Mouse (Mus musculus): Measurements from ENCODE around the gene Mapkapk3.

The Mapkapk3 gene

GRCm38 (mm10) chr9:107296501-107296965, 6.9 kb upstream of the Mapkapk3 start:
- in situ Hi-C loops (cut with MboI, MseI) = loop anchor here (5.0 to 25.0 kb wide), 2 partner anchors 36 to 1134 kb away; partner anchors contain the start of genes Glyctk and Wdr82

DNA sequence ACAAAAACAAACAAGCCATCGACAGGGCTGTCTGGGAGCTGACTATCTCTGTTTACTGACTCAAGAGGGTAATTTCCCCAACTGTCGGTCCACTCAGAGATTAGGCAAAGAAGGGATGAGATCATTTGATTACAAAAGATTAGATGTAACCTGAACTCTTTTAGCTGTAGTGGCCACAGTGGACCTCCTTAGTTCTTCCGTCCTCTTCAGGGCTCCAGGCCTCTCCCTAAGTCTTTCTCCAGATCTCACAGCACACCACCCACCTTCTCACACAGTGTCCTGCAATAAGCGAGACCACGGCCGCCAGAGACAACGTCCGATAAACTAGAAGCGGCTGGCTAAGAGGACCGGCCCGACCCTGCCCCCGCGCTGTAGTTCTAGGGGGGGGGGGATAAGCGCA, 6.4 kb upstream of the Mapkapk3 start:
- in situ Hi-C loops (cut with MboI, MseI) = loop anchor here (5.0 to 25.0 kb wide), 2 partner anchors 36 to 1134 kb away; partner anchors contain the start of genes Glyctk and Wdr82

- in situ Hi-C loops (cut with MboI, MseI) = loop anchor here (5.0 to 25.0 kb wide), 2 partner anchors 36 to 1134 kb away; partner anchors contain the start of genes Glyctk and Wdr82
Measured at GRCm38 (mm10) chr9:107296016-107296040, 6.2 kb upstream of the Mapkapk3 start, which contains the start of gene Cish. Cish (plus strand) TSS chr9:107296026.

GRCm38 (mm10) chr9:107295616-107296015, 5.9 kb upstream of the Mapkapk3 start:
- in situ Hi-C loops (cut with MboI, MseI) = loop anchor here (5.0 to 25.0 kb wide), 2 partner anchors 37 to 1133 kb away; partner anchors contain the start of genes Glyctk and Wdr82

DNA sequence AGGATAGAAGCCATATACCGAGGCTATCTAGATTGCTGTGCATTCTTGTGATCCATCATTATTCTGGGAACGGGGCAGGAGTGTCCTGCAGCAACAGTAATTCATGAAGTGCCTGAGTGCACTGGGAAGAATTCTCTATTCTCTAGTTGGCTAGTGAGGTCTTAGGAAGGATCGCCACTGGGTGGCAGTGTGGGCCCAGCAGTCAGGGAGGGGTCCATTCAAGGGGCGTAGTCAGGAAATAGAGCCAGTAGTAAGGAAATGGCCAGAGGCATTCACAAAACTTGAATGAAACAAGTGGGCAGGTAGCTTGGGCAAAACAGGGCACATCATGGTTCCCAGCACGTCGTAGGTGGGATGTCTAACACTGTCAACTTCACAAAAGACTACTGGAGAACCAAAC, 4.6 kb upstream of the Mapkapk3 start:
- in situ Hi-C loops (cut with MboI, MseI) = loop anchor here (5.0 to 25.0 kb wide), 2 partner anchors 47 to 1132 kb away; partner anchors contain the start of genes Glyctk and Wdr82

- in situ Hi-C loops (cut with MboI, MseI) = loop anchor here (5.0 to 25.0 kb wide), 2 partner anchors 44 to 1129 kb away; partner anchors contain the start of genes Glyctk and Wdr82
Measured at GRCm38 (mm10) chr9:107290897-107291296, 1.2 kb upstream of the Mapkapk3 start.

DNA sequence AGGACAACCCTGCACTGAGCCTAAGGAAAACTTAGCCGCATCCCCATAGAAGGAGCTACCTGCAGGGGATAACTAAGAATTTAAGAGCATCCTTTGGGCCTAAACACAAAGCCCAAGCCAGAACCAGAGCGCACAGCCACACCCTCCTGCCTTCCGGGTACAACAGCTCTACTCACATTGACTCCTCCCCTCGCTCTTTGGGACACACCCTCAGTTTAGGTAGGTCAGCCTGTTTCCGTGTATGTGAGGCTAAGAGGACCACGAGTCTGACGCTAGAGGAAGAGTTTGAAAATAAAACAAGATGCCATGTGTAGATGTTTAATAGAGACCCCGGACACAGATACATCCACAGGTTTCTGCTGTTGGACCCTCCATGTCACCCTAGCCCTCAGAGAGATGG, 966 bp downstream of the Mapkapk3 start:
- in situ Hi-C loops (cut with MboI, MseI) = loop anchor here (25.0 kb wide), 1 partner anchor 1126 kb away; the partner anchor contains the start of genes Glyctk and Wdr82

GRCm38 (mm10) chr9:107288105-107288650, 1.5 kb downstream of the Mapkapk3 start:
- in situ Hi-C loops (cut with MboI, MseI) = loop anchor here (25.0 kb wide), 1 partner anchor 1126 kb away; the partner anchor contains the start of genes Glyctk and Wdr82

DNA sequence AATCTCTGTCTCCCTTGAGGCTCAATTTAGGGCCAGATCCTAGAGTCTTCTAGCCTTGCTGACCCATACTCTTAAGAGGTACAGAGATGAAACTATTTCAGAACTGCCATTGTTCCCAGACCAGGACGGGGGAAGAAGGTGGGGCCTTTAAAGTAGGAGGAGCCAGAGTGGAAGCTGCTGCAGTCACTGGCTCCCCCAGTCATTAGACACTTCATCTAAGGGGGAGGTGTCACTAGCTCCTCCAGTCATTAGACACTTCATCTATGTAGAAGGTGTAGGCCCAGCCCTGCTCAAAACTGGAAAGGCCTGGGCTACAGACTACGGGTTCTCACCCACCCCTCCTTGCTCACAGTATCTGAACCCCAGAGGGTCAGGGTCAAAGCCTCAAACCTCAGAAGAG, 2.4 kb downstream of the Mapkapk3 start:
- in situ Hi-C loops (cut with MboI, MseI) = loop anchor here (25.0 kb wide), 1 partner anchor 1125 kb away; the partner anchor contains the start of genes Glyctk and Wdr82

DNA sequence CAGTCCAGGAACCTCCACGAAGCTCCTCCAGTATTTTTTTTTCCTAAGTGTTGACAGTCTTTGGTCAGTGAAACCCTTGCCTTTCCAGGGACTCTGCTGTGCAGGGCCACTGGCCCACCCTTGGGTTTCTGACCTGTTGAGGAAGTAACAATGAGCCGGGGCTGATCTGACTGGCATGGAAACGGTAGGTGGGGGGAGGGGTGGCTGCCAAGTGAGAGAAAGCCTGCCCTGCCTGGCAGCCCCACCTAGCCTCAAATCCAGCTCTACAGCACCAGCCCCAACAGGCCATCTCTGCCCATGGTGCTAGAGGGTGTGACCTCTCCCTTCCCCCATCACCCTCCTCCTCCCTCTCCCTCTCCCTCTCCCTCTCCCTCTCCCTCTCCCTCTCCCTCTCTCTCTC, 4.7 kb downstream of the Mapkapk3 start:
- in situ Hi-C loops (cut with MboI, MseI) = loop anchor here (25.0 kb wide), 1 partner anchor 1123 kb away; the partner anchor contains the start of genes Glyctk and Wdr82

GRCm38 (mm10) chr9:107282951-107283350, 6.7 kb downstream of the Mapkapk3 start:
- in situ Hi-C loops (cut with MboI, MseI) = loop anchor here (25.0 kb wide), 1 partner anchor 1121 kb away; the partner anchor contains the start of genes Glyctk and Wdr82

- in situ Hi-C loops (cut with MboI, MseI) = loop anchor here (25.0 kb wide), 1 partner anchor 1119 kb away; the partner anchor contains the start of genes Glyctk and Wdr82
Measured at GRCm38 (mm10) chr9:107281241-107281987, 8.3 kb downstream of the Mapkapk3 start.

GRCm38 (mm10) chr9:107280322-107281027, 9.2 kb downstream of the Mapkapk3 start:
- in situ Hi-C loops (cut with MboI, MseI) = loop anchor here (25.0 kb wide), 1 partner anchor 1118 kb away; the partner anchor contains the start of genes Glyctk and Wdr82

DNA sequence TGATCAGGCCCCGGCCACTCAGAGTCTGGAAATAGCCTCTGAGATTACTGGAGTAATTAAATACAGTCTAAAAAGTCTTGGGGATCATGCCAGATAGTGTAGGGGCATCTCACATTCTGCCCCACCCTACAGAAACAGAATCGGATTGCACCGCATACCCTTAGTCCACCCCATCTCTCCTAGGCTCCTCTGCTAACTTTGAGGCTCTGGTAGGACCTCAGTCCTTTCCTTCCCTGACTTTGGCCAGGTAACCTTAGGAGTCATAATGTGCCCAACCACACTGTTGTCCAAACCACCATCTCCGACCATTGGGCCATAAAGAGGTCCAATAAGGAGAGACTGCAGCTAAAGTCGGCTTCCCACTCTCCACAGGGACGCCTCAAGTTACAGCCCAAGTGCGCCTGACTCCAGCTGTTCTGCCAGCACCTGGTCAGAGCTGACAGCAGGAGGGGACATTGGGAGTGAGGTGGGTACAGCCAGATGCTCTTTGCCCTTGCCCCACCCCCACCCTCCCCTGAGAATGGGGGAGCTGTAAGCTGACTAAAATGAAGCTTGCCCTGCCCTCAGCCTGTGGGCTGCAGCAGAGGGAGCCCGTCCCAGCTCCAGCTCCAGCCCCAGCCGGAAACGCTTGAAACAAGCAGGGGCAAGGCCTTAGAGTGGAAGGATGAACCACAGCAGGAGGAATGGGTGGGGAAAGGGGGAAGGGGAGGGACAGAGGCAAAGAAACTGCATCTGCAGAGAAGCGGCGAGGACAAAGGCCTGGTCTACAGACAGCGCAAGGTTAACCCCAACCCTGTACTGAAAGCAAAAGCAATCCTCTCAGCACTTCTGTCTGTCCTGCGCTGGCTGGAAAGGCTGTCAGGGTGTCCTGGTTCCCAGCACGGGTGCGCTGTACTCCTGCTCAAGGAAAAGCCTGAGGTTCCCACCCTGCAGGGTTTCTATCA, 10.0 kb downstream of the Mapkapk3 start:
- in situ Hi-C loops (cut with MboI, MseI) = loop anchor here (10.0 to 25.0 kb wide), 2 partner anchors 395 to 1117 kb away; partner anchors contain the start of genes Glyctk, Rbm15b and Wdr82

- in situ Hi-C loops (cut with MboI, MseI) = loop anchor here (10.0 to 25.0 kb wide), 2 partner anchors 394 to 1116 kb away; partner anchors contain the start of genes Glyctk, Rbm15b and Wdr82
Measured at GRCm38 (mm10) chr9:107278527-107279377, 10.9 kb downstream of the Mapkapk3 start.

- in situ Hi-C loops (cut with MboI, MseI) = loop anchor here (10.0 to 25.0 kb wide), 2 partner anchors 393 to 1116 kb away; partner anchors contain the start of genes Glyctk, Rbm15b and Wdr82
Measured at GRCm38 (mm10) chr9:107278126-107278525, 11.6 kb downstream of the Mapkapk3 start.

- in situ Hi-C loops (cut with MboI, MseI) = loop anchor here (10.0 to 25.0 kb wide), 2 partner anchors 393 to 1115 kb away; partner anchors contain the start of genes Glyctk, Rbm15b and Wdr82
Measured at GRCm38 (mm10) chr9:107277603-107278002, 12.1 kb downstream of the Mapkapk3 start.

- in situ Hi-C loops (cut with MboI, MseI) = loop anchor here (10.0 to 25.0 kb wide), 2 partner anchors 391 to 1113 kb away; partner anchors contain the start of genes Glyctk, Rbm15b and Wdr82
Measured at GRCm38 (mm10) chr9:107275710-107276109, 14.0 kb downstream of the Mapkapk3 start.

- in situ Hi-C loops (cut with MboI, MseI) = loop anchor here (10.0 to 25.0 kb wide), 2 partner anchors 390 to 1112 kb away; partner anchors contain the start of genes Glyctk, Rbm15b and Wdr82
Measured at GRCm38 (mm10) chr9:107274751-107275150, 14.9 kb downstream of the Mapkapk3 start.
